Mouse (Mus musculus): Measurements from ENCODE around the gene Rabgap1l.

DNA sequence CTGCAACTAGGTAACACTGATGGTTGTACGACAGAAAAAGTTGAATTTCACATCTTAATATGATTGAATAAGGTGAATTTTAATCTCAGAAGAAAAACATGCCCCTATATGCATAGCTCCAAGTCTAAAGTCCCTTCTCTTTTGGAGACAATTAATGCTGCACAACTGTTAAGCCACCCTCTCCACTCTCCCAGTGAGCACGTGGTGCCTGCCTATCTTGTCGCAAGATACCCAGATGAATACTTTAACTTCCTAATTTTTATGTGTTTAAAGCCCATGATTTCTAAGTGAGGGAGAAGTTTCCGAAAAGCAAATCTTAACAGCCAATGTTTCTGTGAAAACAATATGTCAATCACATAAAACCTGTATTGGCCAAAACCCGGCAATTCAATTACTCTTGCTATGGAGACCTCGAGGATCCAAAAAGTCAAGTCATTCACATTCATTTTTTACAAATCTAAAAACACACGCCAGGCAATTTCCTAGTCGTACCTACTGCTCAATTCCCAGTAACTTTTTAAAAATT lies 581.4 kb downstream of the Rabgap1l start:
- TF ChIP-seq CTCF (IDR thresholded peaks at IDR 0.05; ENCODE audit: control insufficient read depth, insufficient read depth, insufficient replicate concordance, low read depth, low read length) = no peak
- no peak for TF ChIP-seq POLR2A (IDR thresholded peaks at IDR 0.05; ENCODE audit: control insufficient read depth, low read depth, low read length)
